Mouse (Mus musculus) layer of hippocampus, postnatal 25 days (tissue): Measurements from ENCODE around the gene Nfs1. TPM values are rescaled to one million over a fixed set of nuclear protein-coding genes. Genes with fewer than 3 reads are reported as not detected.
"Not testable (repeated sequence)": the region's sequence is repeated elsewhere in the genome, so short reads cannot be mapped to it uniquely, and the experiment has no call there.

Experiments
- DNase-seq, 2 experiments: peaks; one replicate each; pipeline ENCODE4 v3.0.0; 2022; ENCODE audit warnings: mixed read lengths in 2 of 2, low spot score in 1 of 2; ENCODE audit errors: extremely low spot score in 1 of 2
- total RNA-seq, 2 experiments: library from RNA; stranded (reverse); gene quantifications; 2 replicates each; pipeline ENCODE4 v1.2.3; 2021

Nfs1 gene
- total RNA-seq, 2 experiments from 2014 or later = 45.6 to 47.4 TPM

- DNase-seq = no peak
Measured at GRCm38 (mm10) chr2:156146272-156146989, 2.4 kb upstream of the Nfs1 start.

GRCm38 (mm10) chr2:156145486-156146130 lies 1.6 kb upstream of the Nfs1 start:
- DNase-seq = no peak

GRCm38 (mm10) chr2:156143367-156143766 lies 619 bp downstream of the Nfs1 start:
- DNase-seq = no peak

GRCm38 (mm10) chr2:156142820-156143219 lies 1.2 kb downstream of the Nfs1 start:
- DNase-seq = no peak

GRCm38 (mm10) chr2:156135695-156136094 lies 8.3 kb downstream of the Nfs1 start:
- DNase-seq = no peak

- no peak for DNase-seq
Measured at GRCm38 (mm10) chr2:156134161-156134560, 9.8 kb downstream of the Nfs1 start.

GRCm38 (mm10) chr2:156126992-156127391 lies 17.0 kb downstream of the Nfs1 start, which contains the start of gene Gm28036:
Gene Gm28036, minus strand, starts transcription at chr2:156127092.
- DNase-seq = no peak

GRCm38 (mm10) chr2:156123731-156124130 lies 20.3 kb downstream of the Nfs1 start:
- DNase-seq = no peak

- no peak for DNase-seq
Measured at GRCm38 (mm10) chr2:156119566-156119965, 24.4 kb downstream of the Nfs1 start.

GRCm38 (mm10) chr2:156112080-156112423 lies 31.9 kb downstream of the Nfs1 start:
- DNase-seq = not testable (repeated sequence)

GRCm38 (mm10) chr2:156111358-156112079 lies 32.5 kb downstream of the Nfs1 start, which contains the start of the genes Cpne1 and Rbm12:
Gene Cpne1, minus strand, starts transcription at chr2:156111965.
Gene Rbm12, minus strand, starts transcription at chr2:156111978.
- DNase-seq = peak; percentile 87 to 89

GRCm38 (mm10) chr2:156110627-156111357 lies 33.2 kb downstream of the Nfs1 start:
- DNase-seq = no peak

- DNase-seq = no peak
Measured at GRCm38 (mm10) chr2:156091926-156092325, 52.1 kb downstream of the Nfs1 start.

GRCm38 (mm10) chr2:156089799-156090198 lies 54.2 kb downstream of the Nfs1 start:
- DNase-seq = no peak

- DNase-seq = no peak
Measured at GRCm38 (mm10) chr2:156087391-156088110, 56.4 kb downstream of the Nfs1 start.

- no peak for DNase-seq
Measured at GRCm38 (mm10) chr2:156084541-156084940, 59.4 kb downstream of the Nfs1 start.

GRCm38 (mm10) chr2:156080391-156080790 lies 63.6 kb downstream of the Nfs1 start:
- DNase-seq = no peak

GRCm38 (mm10) chr2:156079674-156080073 lies 64.3 kb downstream of the Nfs1 start:
- no peak for DNase-seq

- DNase-seq = no peak
Measured at GRCm38 (mm10) chr2:156079183-156079560, 64.8 kb downstream of the Nfs1 start.
